In genomic region chr1:131187856-131188255, GRCm38 (mm10) we compare ENCODE assay signal across 31 mouse cellular contexts. TPM values are rescaled to one million over a fixed set of nuclear protein-coding genes. Genes with fewer than 3 reads are reported as not detected.
DNase-seq lines count a peak whose midpoint lies in the region; ATAC-seq and TF ChIP-seq lines count a peak whose summit lies in the region.
"Had no signal": no experiment of that assay in that cellular context is flagged by ENCODE, and none has a peak within 500 bp of the region (broad histone marks: within the 10 kb centered on the region; RNA-seq: fewer than 3 reads in every experiment).

No protein-coding gene starts in this region.

- H3K27me3 ChIP-seq in kidney, embryonic 15.5 days, result no peaks in the 10 kb centered on the region
- no peaks in the 10 kb centered on the region for H3K27me3 ChIP-seq in spleen, adult 2 months (ENCODE audit: control insufficient read depth, insufficient read depth, low read length)
- H3K27me3 ChIP-seq in stomach, postnatal 0 days (ENCODE audit: control insufficient read depth, insufficient read depth, low read length), result no peaks in the 10 kb centered on the region
- H3K27me3 ChIP-seq: embryonic facial prominence, embryonic 13.5 days; heart, embryonic 12.5 days; hindbrain, embryonic 15.5 days; intestine, embryonic 15.5 days; limb, embryonic 15.5 days; liver, embryonic 15.5 days; neural tube, embryonic 12.5 days had no signal

- H3K4me3 ChIP-seq in kidney, embryonic 15.5 days (replicated peaks), result no peak overlapping the region
- no peak overlapping the region for H3K4me3 ChIP-seq in spleen, adult 2 months (ENCODE audit: extremely low read depth, insufficient read depth, insufficient read length)
- H3K4me3 ChIP-seq in stomach, postnatal 0 days (ENCODE audit: low read depth, low read length), result no peak overlapping the region
- H3K4me3 ChIP-seq: embryonic facial prominence, embryonic 13.5 days; forebrain, embryonic 10.5 days; gastrocnemius, adult 2 months; heart, embryonic 12.5 days; hindbrain, embryonic 15.5 days; intestine, embryonic 15.5 days; limb, embryonic 10.5 days; limb, embryonic 15.5 days; liver, embryonic 15.5 days; neural tube, embryonic 12.5 days had no signal

- ATAC-seq in kidney, embryonic 15.5 days (replicated peaks; ENCODE audit: low FRiP score), result peak; percentile 43; the same call in 1 of the 2 replicates
- no peak for ATAC-seq in stomach, postnatal 0 days (ENCODE audit: low FRiP score, low TSS enrichment)
- ATAC-seq: forebrain, embryonic 16.5 days; intestine, embryonic 15.5 days; midbrain, embryonic 16.5 days had no signal

- H3K4me1 ChIP-seq in kidney, embryonic 15.5 days, result peaks cover 3% of the 10 kb centered on the region; the same call in 1 of the 2 replicates
- H3K4me1 ChIP-seq in spleen, adult 2 months (ENCODE audit: control insufficient read depth, insufficient read depth, insufficient read length), result peaks cover 45% of the 10 kb centered on the region
- H3K4me1 ChIP-seq in stomach, postnatal 0 days (replicated peaks; ENCODE audit: control insufficient read depth, insufficient read depth), result 0 out of 2 replicates have a peak, but pooled peaks cover 2% of the 10 kb centered on the region
- H3K4me1 ChIP-seq: forebrain, embryonic 10.5 days; hindbrain, embryonic 15.5 days; limb, embryonic 10.5 days; neural tube, embryonic 12.5 days had no signal

- 84% methylated on average over 5 of the region's 5 CpGs for WGBS in kidney, embryonic 15.5 days
- 75% methylated on average over 5 of the region's 5 CpGs for WGBS in spleen, adult 2 months
- 76% methylated on average over 5 of the region's 5 CpGs for WGBS in stomach, postnatal 0 days

- no peak overlapping the region for H3K27ac ChIP-seq in kidney, embryonic 15.5 days
- H3K27ac ChIP-seq in spleen, adult 2 months (ENCODE audit: insufficient read depth, low read length), result peak overlapping the region; percentile 57
- H3K27ac ChIP-seq in stomach, postnatal 0 days (replicated peaks), result no peak overlapping the region
- H3K27ac ChIP-seq: embryonic facial prominence, embryonic 13.5 days; forebrain, embryonic 10.5 days; gastrocnemius, adult 2 months; hindbrain, embryonic 15.5 days; intestine, embryonic 15.5 days; limb, embryonic 10.5 days; limb, embryonic 15.5 days; liver, embryonic 15.5 days; neural tube, embryonic 12.5 days had no signal

- TF ChIP-seq CTCF in spleen, adult 2 months (IDR thresholded peaks at IDR 0.05; ENCODE audit: extremely low read depth, insufficient read depth, insufficient read length, insufficient replicate concordance), result no peak
- TF ChIP-seq CTCF in stomach, postnatal 0 days (IDR thresholded peaks at IDR 0.05; ENCODE audit: low read depth), result no peak

- no peak for TF ChIP-seq POLR2A in spleen, adult 2 months (IDR thresholded peaks at IDR 0.05; ENCODE audit: low read depth, low read length)

- H3K4me2 ChIP-seq in kidney, embryonic 15.5 days, result no peak overlapping the region
- no peak overlapping the region for H3K4me2 ChIP-seq in stomach, postnatal 0 days (replicated peaks; ENCODE audit: low read depth)
- H3K4me2 ChIP-seq: embryonic facial prominence, embryonic 13.5 days; heart, embryonic 12.5 days; hindbrain, embryonic 15.5 days; intestine, embryonic 15.5 days; limb, embryonic 15.5 days; liver, embryonic 15.5 days; neural tube, embryonic 12.5 days had no signal

- no peaks in the 10 kb centered on the region for H3K36me3 ChIP-seq in kidney, embryonic 15.5 days
- peaks cover 7% of the 10 kb centered on the region; the same call in 1 of the 2 replicates for H3K36me3 ChIP-seq in spleen, adult 2 months (ENCODE audit: control insufficient read depth, insufficient read depth, low read length)
- H3K36me3 ChIP-seq in stomach, postnatal 0 days (ENCODE audit: control insufficient read depth, insufficient read depth, low read length), result no peaks in the 10 kb centered on the region
- H3K36me3 ChIP-seq: embryonic facial prominence, embryonic 13.5 days; forebrain, embryonic 10.5 days; heart, embryonic 12.5 days; hindbrain, embryonic 15.5 days; intestine, embryonic 15.5 days; limb, embryonic 10.5 days; limb, embryonic 15.5 days; liver, embryonic 15.5 days; neural tube, embryonic 12.5 days had no signal

- DNase-seq in kidney, adult 11 months, result no peak
- DNase-seq in spleen, adult 2 months (ENCODE audit: low read depth in 1 of 2, low spot score in 2 of 2), result no peak
- DNase-seq in spleen, postnatal 10 days (ENCODE audit: low spot score in 2 of 2), result no peak
- DNase-seq in induced T-regulatory cell, adult 2 months (ENCODE audit: low read depth), result peak; percentile 69
- no peak for DNase-seq in stomach, postnatal 0 days (ENCODE audit: low spot score)
- no peak for DNase-seq in adrenal gland, postnatal 36 days
- DNase-seq: adrenal gland, adult 8-10 months; cerebellum, adult 11-12 months; cerebellum, postnatal 10 days; gastrocnemius, adult 2 months; gastrocnemius, postnatal 36 days; heart, adult 18-20 months; heart, postnatal 10 days; kidney, adult 8-10 months; kidney, postnatal 10 days; layer of hippocampus, postnatal 36 days; right cerebral cortex, adult 18-20 months; spleen, adult 18-20 months; thymus, postnatal 14 days had no signal

- no peak for TF ChIP-seq EP300 in stomach, postnatal 0 days (optimal IDR thresholded peaks at IDR 0.05)

- H3K9ac ChIP-seq in kidney, embryonic 15.5 days, result no peak overlapping the region
- no peak overlapping the region for H3K9ac ChIP-seq in stomach, postnatal 0 days (ENCODE audit: low read length)
- H3K9ac ChIP-seq: embryonic facial prominence, embryonic 13.5 days; heart, embryonic 12.5 days; hindbrain, embryonic 15.5 days; intestine, embryonic 15.5 days; limb, embryonic 15.5 days; liver, embryonic 15.5 days; neural tube, embryonic 12.5 days had no signal

- no peaks in the 10 kb centered on the region for H3K9me3 ChIP-seq in kidney, embryonic 15.5 days (replicated peaks)
- no peaks in the 10 kb centered on the region for H3K9me3 ChIP-seq in stomach, postnatal 0 days (ENCODE audit: control insufficient read depth, low read length)
- H3K9me3 ChIP-seq: embryonic facial prominence, embryonic 13.5 days; forebrain, embryonic 10.5 days; heart, embryonic 12.5 days; hindbrain, embryonic 15.5 days; intestine, embryonic 15.5 days; limb, embryonic 10.5 days; limb, embryonic 15.5 days; liver, embryonic 15.5 days; neural tube, embryonic 12.5 days had no signal

RNA-seq across cellular contexts. Expression of gene Eif2d, which starts 34.9 kb away (rescaled TPM):
- polyA plus RNA-seq in kidney, embryonic 15.5 days (2015; fragmentation: Nextera tagmentation; extraction: Ambion mirVana), result 61.4 and 68.2 TPM in 2 replicates
- polyA plus RNA-seq in spleen, adult 2 months (2012; rRNA removed), result 17.4 and 19.6 TPM in 2 replicates
- polyA plus RNA-seq in stomach, postnatal 0 days (2015; fragmentation: Nextera tagmentation; extraction: Ambion mirVana), result 36.3 and 38.8 TPM in 2 replicates
- 10 to 100 TPM; 34.8 to 46.9 TPM for total RNA-seq in adrenal gland, postnatal 36 days (2021)

RNA-seq across cellular contexts. Expression of gene Dyrk3, which starts 49.7 kb away (rescaled TPM):
- 5.2 and 6.8 TPM in 2 replicates for polyA plus RNA-seq in kidney, embryonic 15.5 days (2015; fragmentation: Nextera tagmentation; extraction: Ambion mirVana)
- 3.6 and 4.6 TPM in 2 replicates for polyA plus RNA-seq in spleen, adult 2 months (2012; rRNA removed)
- polyA plus RNA-seq in stomach, postnatal 0 days (2015; fragmentation: Nextera tagmentation; extraction: Ambion mirVana), result 1.4 TPM in 2 replicates
- total RNA-seq in adrenal gland, postnatal 36 days (2021), result 1 to 10 TPM; 4.3 to 7.3 TPM
- total RNA-seq: gastrocnemius, adult 2 months; gastrocnemius, postnatal 36 days had no signal

RNA-seq across cellular contexts. Expression of gene Rassf5, which starts 57.2 kb away (rescaled TPM):
- polyA plus RNA-seq in kidney, embryonic 15.5 days (2015; fragmentation: Nextera tagmentation; extraction: Ambion mirVana), result 2.8 and 2.9 TPM in 2 replicates
- 37.3 and 40.4 TPM in 2 replicates for polyA plus RNA-seq in spleen, adult 2 months (2012; rRNA removed)
- polyA plus RNA-seq in stomach, postnatal 0 days (2015; fragmentation: Nextera tagmentation; extraction: Ambion mirVana), result 7.9 and 8.6 TPM in 2 replicates
- total RNA-seq in adrenal gland, postnatal 36 days (2021), result 10 to 100 TPM; 13.4 to 14.1 TPM
